Mouse (Mus musculus): ENCODE results near the gene Map4k1. TPM values are rescaled to one million over a fixed set of nuclear protein-coding genes. Genes with fewer than 3 reads are reported as not detected.

The Map4k1 gene
- polyA plus RNA-seq, 1 experiment = 0.63 TPM

DNA sequence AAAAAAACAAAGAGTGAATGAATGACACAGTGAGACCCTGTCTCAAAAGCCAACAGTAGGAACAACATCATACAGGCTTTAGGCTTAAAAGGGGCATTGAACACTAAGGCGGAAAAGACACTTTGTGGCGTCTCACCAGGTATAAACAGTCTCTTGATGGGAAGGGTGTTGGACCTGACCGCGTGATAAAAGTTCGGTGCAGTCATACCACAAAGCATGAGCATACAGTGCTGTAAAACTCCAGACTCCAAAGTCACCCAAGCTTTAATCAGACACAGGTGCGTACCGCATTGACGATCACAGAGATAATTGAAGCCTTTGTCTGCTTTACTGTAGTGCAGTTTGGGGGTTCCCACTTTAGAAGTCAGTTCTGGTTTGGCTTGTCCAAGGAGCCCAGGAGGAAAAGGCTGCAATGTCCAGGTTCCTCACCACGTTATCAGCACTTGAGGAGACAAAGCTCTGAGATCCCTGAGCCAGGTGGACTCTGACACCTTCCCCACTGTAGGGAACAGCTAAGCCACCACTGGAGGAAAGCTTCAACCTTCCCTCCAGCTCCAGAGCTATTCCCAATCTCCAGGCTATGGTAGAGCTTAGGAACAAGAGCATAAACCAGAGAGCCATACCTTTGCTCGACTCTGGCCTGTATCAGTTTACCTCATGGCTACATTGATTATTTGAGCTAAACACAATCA, 31.4 kb upstream of the Map4k1 start:
- no peak overlapping the region for H3K4me3 ChIP-seq (ENCODE audit: insufficient read depth, low read depth, low read length)
- peaks cover 75% of the 10 kb centered on the region for H3K4me1 ChIP-seq (ENCODE audit: control insufficient read depth, insufficient read depth, insufficient read length, low read length)
- peak overlapping the region; percentile 24; the same call in 1 of the 2 replicates for H3K27ac ChIP-seq (replicated peaks; ENCODE audit: low read depth, low read length)

- H3K4me3 ChIP-seq (ENCODE audit: insufficient read depth, low read depth, low read length) = no peak overlapping the region
- peak overlapping the region; percentile 88 for H3K27ac ChIP-seq (replicated peaks; ENCODE audit: low read depth, low read length)
- H3K4me1 ChIP-seq (ENCODE audit: control insufficient read depth, insufficient read depth, insufficient read length, low read length) = peaks cover 72% of the 10 kb centered on the region
Observed at GRCm38 (mm10) chr7:28951764-28952163, 30.1 kb upstream of the Map4k1 start.

- H3K4me1 ChIP-seq (ENCODE audit: control insufficient read depth, insufficient read depth, insufficient read length, low read length) = peaks cover 69% of the 10 kb centered on the region
- no peak overlapping the region for H3K4me3 ChIP-seq (ENCODE audit: insufficient read depth, low read depth, low read length)
- H3K27ac ChIP-seq (replicated peaks; ENCODE audit: low read depth, low read length) = peak overlapping the region; percentile 88
Observed at GRCm38 (mm10) chr7:28952786-28953185, 29.1 kb upstream of the Map4k1 start.

DNA sequence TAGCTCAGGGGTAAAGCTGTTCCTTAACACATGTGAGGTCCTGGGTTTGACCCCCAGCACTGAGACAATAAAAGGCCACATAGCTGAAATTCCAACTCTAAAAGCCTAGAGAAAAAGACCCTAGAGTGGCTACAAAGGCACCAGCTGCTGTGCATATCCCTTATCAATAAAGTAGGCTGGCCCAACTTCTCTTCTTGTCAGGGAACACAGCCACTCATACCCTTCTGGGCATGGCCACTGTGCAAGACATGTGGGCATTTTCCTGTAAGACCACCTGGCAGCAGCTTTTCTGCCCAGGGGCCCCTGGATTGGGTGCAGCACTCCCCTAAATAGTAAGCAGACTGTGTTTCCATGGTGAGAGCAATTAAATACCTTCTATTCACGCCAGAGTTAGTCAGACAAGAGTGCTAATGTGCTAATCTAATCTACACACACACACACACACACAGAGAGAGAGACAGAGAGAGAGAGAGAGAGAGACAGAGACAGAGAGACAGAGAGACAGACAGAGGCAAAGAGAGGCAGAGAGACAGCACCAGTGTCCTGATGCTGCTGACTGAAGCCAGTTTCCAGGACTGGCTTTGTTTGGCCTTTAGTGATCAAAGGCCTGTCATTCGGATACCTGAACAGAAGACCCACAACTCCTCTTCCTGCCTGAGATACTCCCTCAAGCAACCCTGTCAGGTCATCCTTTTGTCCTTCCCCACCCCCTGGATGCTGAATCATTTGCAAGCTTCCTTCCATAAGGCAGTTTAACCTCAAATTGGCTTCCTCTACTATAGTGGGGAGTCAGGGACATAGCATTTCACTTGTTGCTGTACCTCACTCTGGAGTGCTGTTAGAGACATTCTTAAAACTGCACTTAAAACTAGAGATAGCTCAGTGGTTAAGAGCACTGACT, 28.1 kb upstream of the Map4k1 start:
- Histone ChIP-seq H3K4me1 (ENCODE audit: control insufficient read depth, insufficient read depth, insufficient read length, low read length) (peaks cover 70% of the 10 kb centered on the region), H3K27ac (replicated peaks; ENCODE audit: low read depth, low read length) (peak overlapping the region; percentile 73), H3K4me3 (ENCODE audit: insufficient read depth, low read depth, low read length) (no peak overlapping the region)

DNA sequence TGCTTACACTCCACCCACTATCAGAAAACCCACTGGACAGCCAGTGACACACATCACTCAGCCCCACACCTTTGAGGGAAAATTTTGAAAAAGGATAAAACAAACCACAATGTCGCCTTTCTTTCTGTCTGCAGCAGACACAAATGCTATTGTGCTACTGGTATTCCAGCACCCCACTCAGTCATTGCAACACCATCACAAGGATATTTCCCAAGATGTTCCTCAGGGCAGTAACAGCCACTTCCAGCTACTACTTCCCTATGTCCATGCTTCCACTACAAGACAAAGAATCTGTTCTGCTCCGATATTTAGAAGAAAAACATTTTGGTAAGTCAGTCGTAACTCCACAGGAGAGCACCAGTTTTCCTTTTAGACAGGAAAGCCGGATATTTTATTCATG, 27.1 kb upstream of the Map4k1 start:
- Histone ChIP-seq H3K4me1 (ENCODE audit: control insufficient read depth, insufficient read depth, insufficient read length, low read length) (peaks cover 69% of the 10 kb centered on the region), H3K4me3 (ENCODE audit: insufficient read depth, low read depth, low read length) (no peak overlapping the region), H3K27ac (replicated peaks; ENCODE audit: low read depth, low read length) (peak overlapping the region; percentile 70)

- H3K4me1 ChIP-seq (ENCODE audit: control insufficient read depth, insufficient read depth, insufficient read length, low read length) = peaks cover 63% of the 10 kb centered on the region
- H3K4me3 ChIP-seq (ENCODE audit: insufficient read depth, low read depth, low read length) = no peak overlapping the region
- H3K27ac ChIP-seq (replicated peaks; ENCODE audit: low read depth, low read length) = peak overlapping the region; percentile 70
Observed at GRCm38 (mm10) chr7:28955295-28955897, 26.5 kb upstream of the Map4k1 start.

GRCm38 (mm10) chr7:28956270-28956669, 25.6 kb upstream of the Map4k1 start:
- H3K4me1 ChIP-seq (ENCODE audit: control insufficient read depth, insufficient read depth, insufficient read length, low read length) = peaks cover 59% of the 10 kb centered on the region
- H3K27ac ChIP-seq (replicated peaks; ENCODE audit: low read depth, low read length) = peak overlapping the region; percentile 58
- no peak overlapping the region for H3K4me3 ChIP-seq (ENCODE audit: insufficient read depth, low read depth, low read length)

GRCm38 (mm10) chr7:28957286-28957685, 24.6 kb upstream of the Map4k1 start:
- Histone ChIP-seq H3K27ac (replicated peaks; ENCODE audit: low read depth, low read length) (peak overlapping the region; percentile 60), H3K4me1 (ENCODE audit: control insufficient read depth, insufficient read depth, insufficient read length, low read length) (peaks cover 50% of the 10 kb centered on the region)

GRCm38 (mm10) chr7:28957997-28958725, 23.7 kb upstream of the Map4k1 start:
- Histone ChIP-seq H3K4me1 (ENCODE audit: control insufficient read depth, insufficient read depth, insufficient read length, low read length) (peaks cover 46% of the 10 kb centered on the region), H3K4me3 (ENCODE audit: insufficient read depth, low read depth, low read length) (peak overlapping the region; percentile 27; the same call in 1 of the 2 replicates), H3K27ac (replicated peaks; ENCODE audit: low read depth, low read length) (peak overlapping the region; percentile 93)

More at GRCm38 (mm10) chr7:28957286-28957685, 24.6 kb upstream of the Map4k1 start:
- no peak overlapping the region for H3K4me3 ChIP-seq (ENCODE audit: insufficient read depth, low read depth, low read length)

- H3K27ac ChIP-seq (replicated peaks; ENCODE audit: low read depth, low read length) = peak overlapping the region; percentile 93
- peak overlapping the region; percentile 94 for H3K4me3 ChIP-seq (ENCODE audit: insufficient read depth, low read depth, low read length)
- H3K4me1 ChIP-seq (ENCODE audit: control insufficient read depth, insufficient read depth, insufficient read length, low read length) = peaks cover 41% of the 10 kb centered on the region
Observed at GRCm38 (mm10) chr7:28958770-28959169, 23.1 kb upstream of the Map4k1 start.

DNA sequence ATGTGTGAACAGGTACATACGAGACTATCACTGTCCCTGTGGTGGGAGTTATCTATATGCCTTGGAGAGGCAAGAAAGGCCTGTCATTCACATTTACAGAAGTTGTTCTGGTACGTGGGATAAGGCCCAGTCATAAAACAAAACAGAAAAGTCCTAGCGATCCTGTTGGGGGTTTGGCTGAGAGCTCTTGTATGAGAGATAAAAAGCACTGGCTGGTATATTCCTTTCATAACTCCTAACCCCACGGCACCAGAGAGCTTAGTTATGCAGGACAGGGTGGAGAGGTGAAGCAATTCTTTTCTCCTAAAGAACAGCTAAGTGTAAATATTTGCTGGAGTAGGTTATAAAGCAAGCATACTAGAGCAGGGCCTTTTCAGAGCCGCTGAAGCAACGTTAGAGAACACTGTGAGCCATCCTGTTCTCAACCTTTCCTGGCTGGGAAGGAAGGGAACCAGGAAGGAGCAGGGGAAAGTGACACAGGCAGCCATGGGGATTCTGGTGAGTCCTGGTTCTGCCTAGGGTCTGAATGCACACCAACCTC, 22.3 kb upstream of the Map4k1 start:
- Histone ChIP-seq H3K4me1 (ENCODE audit: control insufficient read depth, insufficient read depth, insufficient read length, low read length) (peaks cover 36% of the 10 kb centered on the region), H3K27ac (replicated peaks; ENCODE audit: low read depth, low read length) (peak overlapping the region; percentile 93), H3K4me3 (ENCODE audit: insufficient read depth, low read depth, low read length) (peak overlapping the region; percentile 94)

DNA sequence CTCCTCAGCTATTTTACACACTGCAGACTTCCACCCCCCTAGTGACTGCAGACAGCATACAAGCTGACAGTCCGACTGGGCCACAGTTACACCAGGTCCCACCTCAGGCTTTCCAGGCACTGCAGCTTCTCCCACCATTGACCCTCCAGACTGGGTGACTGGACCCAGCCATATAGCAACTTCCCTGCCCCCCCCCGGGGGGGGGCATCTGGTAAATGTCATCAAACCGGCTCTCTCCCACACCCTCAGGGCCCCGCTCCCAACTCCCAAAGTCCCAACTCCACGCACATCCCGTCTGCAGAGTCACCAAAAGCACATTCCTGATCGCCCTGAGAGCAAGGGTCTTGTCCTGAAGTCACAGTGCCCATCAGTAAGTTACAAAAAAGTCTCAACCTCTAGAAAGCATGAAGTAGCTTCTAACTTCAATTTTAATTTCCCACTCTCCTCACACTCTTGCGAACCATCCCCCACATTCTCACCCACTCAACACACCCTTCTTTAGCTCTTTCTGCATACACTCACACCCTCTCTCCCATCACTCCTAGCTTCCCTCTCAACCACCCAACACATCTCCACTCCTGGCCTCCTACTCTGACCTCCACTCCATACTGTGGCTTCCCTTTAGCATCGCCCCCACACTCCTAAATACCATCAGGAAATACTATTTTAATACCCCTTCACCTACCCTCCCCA, 21.4 kb upstream of the Map4k1 start:
- peaks cover 29% of the 10 kb centered on the region for H3K4me1 ChIP-seq (ENCODE audit: control insufficient read depth, insufficient read depth, insufficient read length, low read length)
- H3K4me3 ChIP-seq (ENCODE audit: insufficient read depth, low read depth, low read length) = peak overlapping the region; percentile 94
- peak overlapping the region; percentile 93 for H3K27ac ChIP-seq (replicated peaks; ENCODE audit: low read depth, low read length)

DNA sequence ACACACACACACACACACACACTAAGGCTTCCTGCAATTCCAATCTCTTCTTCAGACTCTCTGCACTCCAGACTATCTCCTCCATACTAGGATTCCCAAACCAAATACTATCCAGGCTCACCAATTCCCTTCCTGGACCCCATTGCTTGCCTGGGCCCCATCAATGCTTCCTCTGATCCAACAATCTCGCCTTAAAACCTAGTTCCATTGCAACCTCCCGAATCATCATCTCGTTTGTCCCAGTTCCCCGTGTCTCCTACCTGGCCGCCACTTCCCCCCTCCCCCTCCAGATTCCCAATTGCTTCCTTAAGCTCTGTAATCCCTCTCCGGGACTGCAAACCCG, 20.3 kb upstream of the Map4k1 start:
- H3K4me3 ChIP-seq (ENCODE audit: insufficient read depth, low read depth, low read length) = peak overlapping the region; percentile 94
- H3K27ac ChIP-seq (replicated peaks; ENCODE audit: low read depth, low read length) = peak overlapping the region; percentile 93
- H3K4me1 ChIP-seq (ENCODE audit: control insufficient read depth, insufficient read depth, insufficient read length, low read length) = peaks cover 25% of the 10 kb centered on the region

All from brown adipose tissue, adult 24 weeks (tissue).